Mouse (Mus musculus) layer of hippocampus, postnatal 25 days (tissue): ENCODE data around the gene Ceacam19. TPM values are rescaled to one million over a fixed set of nuclear protein-coding genes. Genes with fewer than 3 reads are reported as not detected.

Experiments used
- DNase-seq, 2 experiments: peaks; one replicate each; pipeline ENCODE4 v3.0.0; 2022; ENCODE audit warnings: mixed read lengths in 2 of 2, low spot score in 1 of 2; ENCODE audit errors: extremely low spot score in 1 of 2
- total RNA-seq, 2 experiments: library from RNA; stranded (reverse); gene quantifications; 2 replicates each; pipeline ENCODE4 v1.2.3; 2021

The Ceacam19 gene
- total RNA-seq, 2 experiments from 2014 or later = not detected

DNA sequence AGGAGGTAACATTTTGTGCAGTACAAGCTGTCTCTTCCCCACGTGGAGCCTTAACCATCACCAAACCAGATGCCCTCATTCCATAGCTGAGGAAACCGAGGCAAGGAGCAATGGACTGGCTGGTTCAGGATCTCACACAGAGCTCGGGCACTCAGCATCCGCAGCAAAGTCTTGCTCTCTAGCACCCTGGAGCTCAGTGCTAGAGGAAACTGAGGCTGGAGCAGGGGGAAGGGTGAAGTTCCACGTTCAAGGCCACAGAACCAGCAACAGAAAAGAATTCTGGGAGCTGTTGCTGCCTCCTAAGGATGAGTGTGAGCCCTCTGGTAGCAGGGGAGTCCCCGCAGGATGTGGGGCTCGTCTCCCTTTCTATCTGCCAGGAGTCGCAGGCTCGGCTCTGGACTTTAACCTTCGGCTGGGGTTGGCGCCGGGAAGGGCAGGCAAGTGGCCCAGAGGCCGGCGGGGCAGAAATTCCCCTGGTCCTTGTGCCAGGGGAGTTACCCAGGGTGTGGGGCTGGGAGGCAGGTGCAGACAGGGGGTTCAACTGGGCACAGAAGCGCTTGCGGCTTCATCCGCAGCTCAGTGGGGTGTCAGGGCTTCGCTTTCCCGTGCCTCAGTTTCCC, 44.8 kb downstream of the Ceacam19 start:
- no peak for DNase-seq

DNA sequence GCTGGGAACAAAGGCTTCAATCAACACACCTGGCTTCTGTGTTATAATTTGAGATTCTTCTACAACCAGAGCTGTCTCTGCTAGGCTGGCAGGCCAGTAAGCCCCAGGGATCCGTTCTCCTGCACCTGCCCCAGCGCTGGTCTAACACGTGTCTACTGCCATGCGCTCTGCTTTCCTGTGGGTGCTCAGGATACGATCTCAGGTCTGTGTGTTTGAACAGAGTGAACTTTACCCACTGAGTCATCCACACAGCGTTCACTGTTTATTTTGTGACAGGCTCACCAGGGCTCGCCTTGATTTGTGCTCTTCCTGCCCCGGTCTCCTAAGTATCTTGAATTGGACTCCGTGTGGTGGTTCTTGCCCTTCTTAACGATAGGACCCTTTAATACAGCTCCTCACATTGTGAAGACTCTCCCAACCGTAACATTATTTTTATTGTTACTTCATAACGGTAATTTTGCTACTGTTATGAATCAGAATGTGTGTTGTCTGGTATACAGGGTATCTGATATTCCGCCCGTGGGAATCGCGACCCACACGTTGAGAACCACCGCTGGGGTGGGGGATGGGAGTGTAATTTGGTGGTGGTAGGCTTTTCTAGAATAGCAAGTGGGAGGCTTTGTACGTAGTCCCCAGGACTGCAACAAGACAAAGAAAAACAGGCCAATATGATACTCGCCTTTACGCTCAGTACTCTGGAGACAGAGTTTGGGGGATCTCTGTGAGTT, 45.9 kb downstream of the Ceacam19 start:
- DNase-seq = no peak

DNA sequence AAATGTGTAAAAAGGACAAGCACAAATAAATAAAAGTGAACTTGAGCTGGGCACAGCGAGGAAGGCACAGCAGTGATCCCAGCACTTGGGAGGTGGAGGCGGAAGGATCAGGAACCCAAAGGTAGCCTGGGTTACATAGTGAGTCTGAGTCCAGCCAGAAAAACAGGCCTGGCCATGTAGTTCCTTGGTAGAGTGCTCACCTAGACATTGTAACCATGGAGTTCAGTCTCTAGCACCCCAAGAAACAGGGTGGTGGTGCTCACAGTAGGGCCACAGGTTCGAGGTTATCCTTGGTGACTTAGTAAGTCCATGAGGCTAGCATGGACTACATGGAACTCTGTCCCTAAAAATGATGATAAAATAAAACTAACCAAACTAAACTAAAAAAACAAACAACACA, 46.8 kb downstream of the Ceacam19 start:
- no peak for DNase-seq

DNA sequence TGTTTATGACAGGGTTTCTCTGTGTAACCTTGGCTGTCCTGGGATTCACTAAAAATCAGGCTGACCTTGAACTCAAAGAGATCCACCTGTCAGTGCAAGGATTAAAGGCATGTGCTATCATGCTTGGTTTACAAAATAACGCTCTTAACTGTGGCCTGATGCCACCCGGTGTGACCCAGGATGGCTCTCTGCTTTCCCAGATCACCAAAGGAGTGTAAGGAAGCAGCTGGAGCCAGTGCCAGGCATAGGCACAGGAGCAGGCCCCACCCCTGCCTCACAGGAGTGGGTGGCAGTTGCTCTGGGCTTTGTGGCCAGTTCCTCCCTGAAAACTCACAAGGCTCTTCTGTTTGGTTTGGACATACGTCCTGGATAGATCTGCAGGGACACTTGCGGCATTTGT, 47.4 kb downstream of the Ceacam19 start:
- DNase-seq = no peak

DNA sequence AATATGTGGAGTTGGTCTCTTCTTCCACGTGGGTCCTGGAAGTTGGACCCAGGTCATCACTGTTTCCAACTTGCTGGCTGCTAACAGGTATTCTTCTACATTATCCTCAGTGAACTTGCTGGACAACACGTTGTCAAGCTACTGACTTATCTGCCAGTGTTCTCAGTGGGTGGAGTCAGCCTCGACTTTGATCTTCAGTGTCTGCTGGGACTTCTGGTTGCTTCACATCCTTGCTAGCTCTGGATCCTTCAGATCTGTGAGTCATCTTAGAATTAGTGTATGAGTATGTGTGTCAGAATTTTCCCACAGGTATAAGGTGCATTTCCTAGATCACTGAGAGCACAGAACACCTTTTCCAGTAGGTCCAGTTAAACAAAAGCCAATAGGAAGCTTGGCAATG, 50.9 kb downstream of the Ceacam19 start:
- no peak for DNase-seq

DNA sequence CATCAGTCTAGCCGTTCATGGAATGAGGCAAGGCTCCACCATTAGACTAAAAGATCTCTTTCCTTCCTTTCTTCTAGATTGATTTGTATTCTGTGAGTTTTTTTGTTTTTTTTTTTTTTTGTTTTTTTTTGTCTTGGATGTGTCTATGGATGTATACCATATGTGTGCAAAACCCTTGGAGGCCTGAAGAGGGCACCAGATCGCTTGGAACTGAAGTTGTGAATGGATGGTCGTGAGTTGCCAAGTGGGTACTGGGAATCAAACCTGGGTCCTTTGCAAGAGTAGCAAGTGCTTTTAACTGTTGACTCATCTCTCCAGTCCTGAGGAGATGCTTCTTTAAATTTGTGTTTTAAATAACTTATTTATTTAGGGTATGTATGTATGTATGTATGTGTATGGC, 53.7 kb downstream of the Ceacam19 start:
- DNase-seq = no peak

DNA sequence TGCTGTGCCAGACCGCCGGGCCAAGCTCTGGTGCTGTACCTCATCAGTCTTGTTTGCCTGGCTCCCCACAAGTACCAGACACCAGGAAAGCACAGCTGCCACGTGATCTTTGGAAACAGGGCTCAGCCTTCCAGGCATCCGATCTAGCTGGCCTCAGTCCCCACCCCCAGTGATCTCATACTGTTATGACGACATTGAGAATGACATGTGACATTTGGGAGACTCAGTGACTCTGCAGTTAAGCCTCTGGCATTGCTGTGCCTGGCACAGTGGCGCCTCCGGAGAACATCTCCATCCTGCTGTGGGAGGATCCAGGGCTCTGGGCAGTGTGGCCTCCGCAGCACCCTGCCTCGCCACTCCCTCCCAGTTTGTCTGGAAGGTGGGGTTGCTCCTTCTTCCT, 55.9 kb downstream of the Ceacam19 start:
- no peak for DNase-seq

DNA sequence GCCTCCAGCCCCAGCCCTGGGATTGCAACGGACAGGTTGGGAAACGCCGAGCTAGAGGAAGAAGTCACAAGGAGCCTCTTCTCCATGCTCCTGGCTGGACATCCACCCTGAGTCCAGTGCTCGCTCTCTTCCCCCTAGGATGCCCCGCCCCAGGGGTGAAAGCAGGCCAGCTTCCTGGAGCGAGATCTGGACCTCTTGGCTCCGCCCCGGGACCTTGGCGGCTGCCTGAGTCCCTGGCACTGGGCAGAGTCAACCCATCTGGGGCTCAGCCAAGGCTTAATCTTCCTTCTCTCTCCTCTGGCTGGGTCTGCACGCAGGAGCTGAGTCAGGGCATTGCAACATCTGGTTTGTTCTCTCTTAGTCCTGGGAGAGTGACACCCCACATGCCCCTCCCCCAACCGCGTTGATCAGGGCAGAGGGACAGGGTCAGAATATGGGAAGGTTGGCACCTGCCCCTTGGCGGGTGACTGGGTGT, 57.0 kb downstream of the Ceacam19 start:
- no peak for DNase-seq

DNA sequence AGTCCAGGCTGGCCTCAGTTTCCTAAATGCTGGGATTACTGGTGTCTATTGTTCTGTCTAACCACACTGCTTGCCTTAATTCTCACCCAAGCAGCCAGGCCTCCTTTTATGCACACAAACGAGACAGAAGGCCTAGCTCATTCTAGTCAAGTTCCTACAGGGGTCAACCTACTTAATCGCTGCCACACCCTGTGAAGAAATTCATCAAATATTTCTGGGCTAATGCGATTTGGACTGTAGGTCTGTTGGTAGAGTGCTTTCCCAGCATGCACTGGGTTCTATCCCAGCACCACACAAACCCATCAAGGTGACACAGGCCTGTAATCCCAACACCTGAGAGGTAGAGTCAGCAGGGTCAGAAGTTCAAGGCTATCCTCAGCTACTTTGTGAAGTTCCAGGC, 58.1 kb downstream of the Ceacam19 start:
- no peak for DNase-seq

DNA sequence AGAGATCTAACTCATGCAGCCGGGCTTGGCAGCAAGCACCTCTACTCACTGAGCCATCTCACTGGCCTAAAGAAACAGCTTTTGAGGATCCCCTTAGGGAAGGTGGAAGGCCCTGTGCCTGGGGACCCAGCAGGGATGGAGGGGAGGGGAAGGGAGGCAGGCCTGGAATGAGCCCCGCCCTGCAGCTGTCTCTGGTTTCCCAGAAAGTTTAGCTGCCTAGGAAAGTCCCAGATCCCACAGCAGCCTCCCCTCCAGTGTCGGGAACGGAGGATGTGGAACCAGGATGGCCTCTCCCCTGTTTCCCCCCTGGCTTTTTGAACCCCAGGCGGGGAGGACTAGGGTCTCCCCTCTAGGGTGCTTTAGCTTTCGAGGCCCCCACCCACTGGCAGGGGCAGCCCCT, 61.0 kb downstream of the Ceacam19 start:
- no peak for DNase-seq

Other genes starting within 250 kb of the Ceacam19 start
- 100 to 1,000 TPM; 148 TPM for gene Clptm1, start 222.9 kb downstream of the Ceacam19 start, total RNA-seq
- not detected for gene Apoc2, start 210.0 kb downstream of the Ceacam19 start, total RNA-seq
- gene Gm44805, start 206.5 kb downstream of the Ceacam19 start, total RNA-seq = not detected
- not detected for gene Apoc4, start 206.5 kb downstream of the Ceacam19 start, total RNA-seq
- gene Apoc1, start 195.3 kb downstream of the Ceacam19 start, total RNA-seq = 1 to 10 TPM; 4.8 to 7.5 TPM
- gene Apoe, start 188.8 kb downstream of the Ceacam19 start, total RNA-seq = 1,000 to 10,000 TPM; 2,615 to 2,768 TPM
- 100 to 1,000 TPM; 109 TPM for gene Tomm40, start 172.5 kb downstream of the Ceacam19 start, total RNA-seq
- 1 to 10 TPM; 7.9 to 9.1 TPM for gene Nectin2, start 137.5 kb downstream of the Ceacam19 start, total RNA-seq
- 10 to 100 TPM in 1 of 2 experiments, 1 to 10 TPM in 1; 8.7 to 11.4 TPM for gene Bcam, start 116.9 kb downstream of the Ceacam19 start, total RNA-seq
- not detected for gene Cblc, start 91.2 kb downstream of the Ceacam19 start, total RNA-seq
- under 1 TPM; 0.49 to 0.61 TPM for gene Bcl3, start 65.2 kb downstream of the Ceacam19 start, total RNA-seq
- 1 to 10 TPM; 1.8 to 2.9 TPM for gene Gm19345, start 36.0 kb downstream of the Ceacam19 start, total RNA-seq
- gene Ceacam16, start 26.7 kb downstream of the Ceacam19 start, total RNA-seq = not detected
- gene Pvr, start 33.2 kb upstream of the Ceacam19 start, total RNA-seq = 10 to 100 TPM; 10.2 to 15.9 TPM
- not detected for gene Igsf23, start 62.8 kb upstream of the Ceacam19 start, total RNA-seq
- not detected for gene Ceacam20, start 77.4 kb upstream of the Ceacam19 start, total RNA-seq
- gene Nlrp9b, start 103.5 kb upstream of the Ceacam19 start, total RNA-seq = not detected
- not detected for gene Vmn1r91, start 211.7 kb upstream of the Ceacam19 start, total RNA-seq
- not detected for gene Gm16442, start 234.6 kb upstream of the Ceacam19 start, total RNA-seq